Mouse (Mus musculus): ENCODE results near the gene Hspb6. TPM values are rescaled to one million over a fixed set of nuclear protein-coding genes. Genes with fewer than 3 reads are reported as not detected.

Hspb6 gene
- polyA plus RNA-seq, 1 experiment, result 64.2 TPM

- H3K27ac ChIP-seq (replicated peaks; ENCODE audit: low read depth, low read length), result no peak within 1 kb of the TSS
- H3K4me1 ChIP-seq (ENCODE audit: control insufficient read depth, insufficient read depth, insufficient read length, low read length), result no peaks in the 10 kb centered on the region
- peak within 1 kb of the TSS; percentile 70 for H3K4me3 ChIP-seq (ENCODE audit: insufficient read depth, low read depth, low read length)
These were observed 17.1 kb upstream of the Hspb6 start, which contains the start of gene Arhgap33 for GRCm38 (mm10) chr7:30534633-30535577. Arhgap33 (minus strand) TSS chr7:30535060.

- no peaks in the 10 kb centered on the region for H3K4me1 ChIP-seq (ENCODE audit: control insufficient read depth, insufficient read depth, insufficient read length, low read length)
- no peak overlapping the region for H3K4me3 ChIP-seq (ENCODE audit: insufficient read depth, low read depth, low read length)
- H3K27ac ChIP-seq (replicated peaks; ENCODE audit: low read depth, low read length), result no peak overlapping the region
These were observed 11.4 kb upstream of the Hspb6 start for GRCm38 (mm10) chr7:30540572-30540971.

DNA sequence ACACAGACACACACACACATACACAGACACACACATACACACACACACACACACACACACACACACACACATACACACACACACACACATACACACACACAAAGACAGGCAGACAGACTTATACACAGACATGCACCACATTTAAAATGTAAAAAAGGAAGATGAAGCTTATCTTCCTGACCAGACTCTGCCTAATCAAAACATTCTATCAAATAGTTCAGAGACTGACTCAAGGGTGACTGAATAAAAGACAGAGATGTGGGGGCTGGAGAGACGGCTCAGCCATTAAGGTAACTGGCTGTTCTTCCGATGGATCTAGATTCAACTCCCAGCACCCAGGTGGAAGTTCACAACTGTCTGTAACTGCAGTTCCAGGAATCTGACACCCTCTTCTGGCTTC is 7.7 kb upstream of the Hspb6 start:
- Histone ChIP-seq H3K4me3 (ENCODE audit: insufficient read depth, low read depth, low read length) (no peak overlapping the region), H3K4me1 (ENCODE audit: control insufficient read depth, insufficient read depth, insufficient read length, low read length) (no peaks in the 10 kb centered on the region), H3K27ac (replicated peaks; ENCODE audit: low read depth, low read length) (no peak overlapping the region)

DNA sequence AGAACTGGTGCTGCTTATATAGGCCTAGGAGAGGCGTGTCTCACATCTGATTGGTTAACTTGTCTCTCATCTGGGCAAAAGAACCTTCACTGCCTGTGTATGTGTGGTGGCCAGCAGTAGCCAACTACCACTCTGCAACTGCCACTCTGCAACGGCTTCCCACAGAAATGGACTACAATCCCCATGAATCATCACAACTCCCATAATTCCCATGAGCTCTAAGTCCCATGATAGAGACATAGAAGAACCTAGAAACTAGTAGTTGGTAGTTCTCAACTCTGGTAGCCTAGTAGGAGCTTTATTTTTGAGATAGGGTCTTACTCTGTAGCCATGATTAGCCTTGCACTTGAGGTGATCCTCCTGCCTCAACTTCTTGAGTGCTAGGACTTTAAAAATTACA is 2.1 kb upstream of the Hspb6 start:
- H3K27ac ChIP-seq (replicated peaks; ENCODE audit: low read depth, low read length), result no peak overlapping the region
- H3K4me3 ChIP-seq (ENCODE audit: insufficient read depth, low read depth, low read length), result no peak overlapping the region
- peaks cover 3% of the 10 kb centered on the region for H3K4me1 ChIP-seq (ENCODE audit: control insufficient read depth, insufficient read depth, insufficient read length, low read length)

DNA sequence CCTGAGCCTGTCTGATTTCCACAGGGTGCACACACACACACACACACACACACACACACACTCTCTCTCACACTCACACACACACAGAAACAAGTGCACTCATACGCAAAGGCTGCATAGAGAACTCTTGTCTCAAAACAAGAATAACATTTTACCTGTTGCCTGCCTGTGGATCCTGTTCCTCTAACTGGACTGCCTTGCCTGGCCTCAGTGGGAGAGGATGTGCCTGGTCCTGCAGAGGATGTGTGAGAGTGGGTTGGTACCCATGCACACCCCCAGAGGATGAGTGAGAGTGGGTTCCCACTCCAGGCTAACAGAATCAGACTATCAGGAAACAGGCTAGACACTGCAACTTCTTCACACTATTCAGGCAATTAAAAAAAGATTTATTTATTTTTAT is 1.4 kb upstream of the Hspb6 start:
- Histone ChIP-seq H3K4me3 (ENCODE audit: insufficient read depth, low read depth, low read length) (no peak overlapping the region), H3K4me1 (ENCODE audit: control insufficient read depth, insufficient read depth, insufficient read length, low read length) (peaks cover 3% of the 10 kb centered on the region), H3K27ac (replicated peaks; ENCODE audit: low read depth, low read length) (no peak overlapping the region)

DNA sequence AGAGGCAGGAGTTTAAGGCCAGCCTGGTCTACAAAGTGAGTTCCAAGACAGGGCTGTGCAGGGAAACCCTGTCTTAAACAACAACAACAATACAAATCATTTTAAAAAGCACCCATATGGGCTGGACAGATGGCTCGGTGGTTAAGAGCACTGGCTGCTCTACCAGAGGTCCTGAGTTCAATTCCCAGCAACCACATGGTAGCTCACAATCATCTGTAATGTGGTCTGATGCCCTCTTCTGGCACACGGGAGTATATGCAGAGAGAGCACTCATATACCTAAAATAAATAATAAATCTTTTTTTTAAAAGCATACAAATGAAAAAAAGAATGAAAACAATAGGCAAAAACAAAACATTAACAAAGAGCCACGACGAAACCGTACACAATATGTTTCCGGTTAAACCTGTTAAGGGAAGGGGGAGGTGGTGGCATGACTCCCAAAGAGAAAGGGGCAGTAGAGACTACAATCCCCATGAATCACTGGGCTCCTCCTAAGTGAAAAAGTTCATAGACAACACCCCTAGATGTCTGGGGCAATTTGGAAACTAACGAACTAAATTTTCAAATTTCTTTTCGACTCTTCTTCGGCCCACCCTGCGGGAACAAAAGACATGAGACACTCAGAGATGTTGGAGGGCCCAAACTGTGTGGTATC is 405 bp upstream of the Hspb6 start:
- peak overlapping the region; percentile 72 for H3K4me3 ChIP-seq (ENCODE audit: insufficient read depth, low read depth, low read length)
- peak overlapping the region; percentile 86 for H3K27ac ChIP-seq (replicated peaks; ENCODE audit: low read depth, low read length)
- H3K4me1 ChIP-seq (ENCODE audit: control insufficient read depth, insufficient read depth, insufficient read length, low read length), result peaks cover 3% of the 10 kb centered on the region

DNA sequence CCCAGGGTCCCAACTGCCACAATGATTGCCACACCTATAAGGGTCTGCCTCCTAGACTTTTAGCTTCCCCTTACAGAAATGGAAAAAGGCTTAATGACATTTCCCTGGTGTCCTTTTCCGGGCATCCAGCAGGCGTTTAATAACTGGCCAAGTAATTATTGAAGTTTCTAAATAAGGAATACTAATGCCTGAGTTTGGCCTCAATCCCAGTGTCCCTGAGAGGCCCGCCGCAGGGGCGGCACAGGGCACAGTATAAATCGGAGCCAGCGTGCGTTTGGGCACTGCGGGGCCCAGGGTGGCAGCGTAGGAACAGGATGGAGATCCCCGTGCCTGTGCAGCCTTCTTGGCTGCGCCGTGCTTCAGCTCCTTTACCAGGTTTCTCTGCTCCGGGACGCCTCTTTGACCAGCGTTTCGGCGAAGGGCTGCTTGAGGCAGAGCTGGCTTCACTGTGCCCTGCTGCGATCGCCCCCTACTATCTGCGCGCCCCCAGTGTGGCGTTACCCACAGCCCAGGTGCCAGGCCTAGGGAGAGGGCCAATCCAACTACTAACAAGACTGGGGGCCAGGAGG is 1.1 kb downstream of the Hspb6 start:
- peaks cover 3% of the 10 kb centered on the region for H3K4me1 ChIP-seq (ENCODE audit: control insufficient read depth, insufficient read depth, insufficient read length, low read length)
- H3K4me3 ChIP-seq (ENCODE audit: insufficient read depth, low read depth, low read length), result peak overlapping the region; percentile 63
- peak overlapping the region; percentile 87 for H3K27ac ChIP-seq (replicated peaks; ENCODE audit: low read depth, low read length)

DNA sequence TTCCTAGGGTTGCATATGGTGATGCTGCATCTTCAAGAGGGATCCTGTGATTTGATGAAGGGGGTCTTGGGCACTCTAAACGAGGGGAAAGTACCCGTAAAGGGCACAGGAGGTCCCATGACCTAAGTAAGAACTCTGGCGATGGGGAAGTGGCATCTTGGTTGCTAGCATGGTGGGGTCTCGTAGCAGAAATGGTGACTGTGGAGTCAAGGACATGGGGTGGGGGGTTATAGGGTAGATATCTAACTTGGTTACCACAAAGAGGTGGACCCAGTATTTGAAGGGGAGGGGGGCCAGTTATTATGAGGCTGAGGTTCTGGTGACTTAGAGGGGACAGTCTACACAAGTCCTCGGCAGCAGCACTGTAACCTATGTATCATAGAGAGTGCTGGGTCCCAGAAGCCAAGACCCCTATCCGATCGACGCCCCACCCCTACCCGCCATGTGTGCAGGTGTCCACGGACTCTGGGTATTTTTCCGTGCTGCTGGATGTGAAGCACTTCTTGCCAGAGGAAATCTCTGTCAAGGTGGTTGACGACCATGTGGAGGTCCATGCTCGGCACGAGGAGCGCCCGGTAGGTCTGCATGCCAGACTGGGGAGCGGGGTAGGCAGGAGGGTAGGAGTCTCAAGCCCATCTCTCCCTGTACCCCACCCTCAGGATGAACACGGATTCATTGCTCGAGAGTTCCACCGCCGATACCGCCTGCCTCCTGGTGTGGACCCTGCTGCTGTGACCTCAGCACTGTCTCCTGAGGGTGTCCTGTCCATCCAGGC is 2.0 kb downstream of the Hspb6 start:
- H3K4me1 ChIP-seq (ENCODE audit: control insufficient read depth, insufficient read depth, insufficient read length, low read length), result peaks cover 7% of the 10 kb centered on the region
- peak overlapping the region; percentile 26; the same call in 1 of the 2 replicates for H3K27ac ChIP-seq (replicated peaks; ENCODE audit: low read depth, low read length)
- H3K4me3 ChIP-seq (ENCODE audit: insufficient read depth, low read depth, low read length), result peak overlapping the region; percentile 63

DNA sequence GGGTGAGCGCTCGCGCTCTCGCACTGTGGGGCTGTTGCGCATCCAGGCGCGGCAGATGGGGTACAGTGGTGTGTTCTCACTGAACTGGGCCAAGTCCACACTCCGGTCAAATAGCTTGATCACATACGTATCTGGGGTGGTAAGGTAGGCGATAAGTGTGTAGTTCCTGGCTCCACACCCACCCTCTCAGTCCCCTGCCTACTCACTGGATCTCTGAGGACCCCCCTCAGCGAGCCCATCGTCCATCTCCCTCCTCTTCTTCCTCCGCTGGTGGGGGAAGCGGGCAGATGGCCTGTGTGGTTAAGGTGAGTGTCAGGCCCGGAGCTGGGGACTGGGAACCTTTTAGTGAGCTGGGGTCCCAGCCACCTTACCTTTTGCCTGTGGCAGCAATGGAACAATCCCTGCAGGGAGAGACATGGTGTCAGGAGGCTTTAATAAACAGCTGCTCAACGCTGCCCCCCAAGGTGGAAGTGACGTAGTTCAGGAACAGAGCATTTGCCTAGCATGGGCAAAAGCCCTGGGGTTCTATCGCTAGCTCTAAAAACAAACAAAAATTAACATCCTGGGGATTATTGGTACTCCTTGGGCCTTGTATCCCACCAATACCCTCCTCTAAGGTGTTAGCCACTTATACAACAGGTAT is 5.0 kb downstream of the Hspb6 start:
- H3K4me3 ChIP-seq (ENCODE audit: insufficient read depth, low read depth, low read length), result no peak overlapping the region
- H3K4me1 ChIP-seq (ENCODE audit: control insufficient read depth, insufficient read depth, insufficient read length, low read length), result peaks cover 7% of the 10 kb centered on the region
- no peak overlapping the region for H3K27ac ChIP-seq (replicated peaks; ENCODE audit: low read depth, low read length)

- Histone ChIP-seq H3K4me3 (ENCODE audit: insufficient read depth, low read depth, low read length) (peak overlapping the region; percentile 66), H3K27ac (replicated peaks; ENCODE audit: low read depth, low read length) (peak overlapping the region; percentile 43), H3K4me1 (ENCODE audit: control insufficient read depth, insufficient read depth, insufficient read length, low read length) (peaks cover 7% of the 10 kb centered on the region)
These were observed 6.0 kb downstream of the Hspb6 start for GRCm38 (mm10) chr7:30557901-30558514.

DNA sequence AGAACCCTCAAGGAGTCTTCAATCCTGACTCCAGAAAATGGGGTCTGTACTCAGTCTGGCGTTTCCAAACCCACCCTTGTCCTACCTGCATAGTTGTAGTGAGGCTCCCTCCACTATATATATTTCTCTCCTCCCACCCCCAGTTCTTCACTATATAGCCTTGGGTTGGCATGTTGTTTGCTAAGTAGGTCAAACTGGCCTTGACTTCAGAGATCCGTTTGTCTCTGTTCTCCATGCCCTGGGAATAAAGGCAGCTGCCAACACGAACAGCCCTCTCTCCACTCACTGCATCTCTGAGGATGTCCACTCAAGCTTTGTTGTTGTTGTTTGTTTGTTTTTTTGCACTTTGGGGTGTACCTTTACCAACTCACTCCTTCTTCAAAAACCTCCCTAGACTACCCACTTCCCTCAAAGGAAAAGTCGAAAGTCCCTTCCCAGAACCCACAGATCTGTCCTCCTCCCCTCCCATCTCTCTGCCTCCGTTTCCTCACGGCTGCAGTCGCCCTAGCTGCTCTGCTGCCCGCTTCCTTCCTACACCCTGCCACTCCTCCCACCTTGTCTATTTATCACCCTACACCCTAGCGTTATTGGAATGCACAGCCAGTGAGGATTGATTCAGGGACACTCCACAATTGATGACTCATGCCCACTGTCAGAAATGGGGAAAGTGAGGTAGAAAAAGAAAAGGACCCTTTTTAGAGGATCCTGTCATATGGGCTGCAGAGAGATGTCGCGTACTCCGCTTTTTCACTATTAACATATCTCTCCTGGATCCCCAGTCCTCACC is 6.9 kb downstream of the Hspb6 start:
- Histone ChIP-seq H3K27ac (replicated peaks; ENCODE audit: low read depth, low read length) (peak overlapping the region; percentile 43), H3K4me1 (ENCODE audit: control insufficient read depth, insufficient read depth, insufficient read length, low read length) (peaks cover 5% of the 10 kb centered on the region; the same call in 1 of the 2 replicates), H3K4me3 (ENCODE audit: insufficient read depth, low read depth, low read length) (peak overlapping the region; percentile 66)

GRCm38 (mm10) chr7:30559443-30559954 is 7.5 kb downstream of the Hspb6 start, which contains the start of gene Lin37:
Lin37 (minus strand) TSS chr7:30559838.
- Histone ChIP-seq H3K27ac (replicated peaks; ENCODE audit: low read depth, low read length) (peak within 1 kb of the TSS; percentile 43), H3K4me3 (ENCODE audit: insufficient read depth, low read depth, low read length) (peak within 1 kb of the TSS; percentile 66), H3K4me1 (ENCODE audit: control insufficient read depth, insufficient read depth, insufficient read length, low read length) (0 out of 2 replicates have a peak, but pooled peaks cover 7% of the 10 kb centered on the region)

DNA sequence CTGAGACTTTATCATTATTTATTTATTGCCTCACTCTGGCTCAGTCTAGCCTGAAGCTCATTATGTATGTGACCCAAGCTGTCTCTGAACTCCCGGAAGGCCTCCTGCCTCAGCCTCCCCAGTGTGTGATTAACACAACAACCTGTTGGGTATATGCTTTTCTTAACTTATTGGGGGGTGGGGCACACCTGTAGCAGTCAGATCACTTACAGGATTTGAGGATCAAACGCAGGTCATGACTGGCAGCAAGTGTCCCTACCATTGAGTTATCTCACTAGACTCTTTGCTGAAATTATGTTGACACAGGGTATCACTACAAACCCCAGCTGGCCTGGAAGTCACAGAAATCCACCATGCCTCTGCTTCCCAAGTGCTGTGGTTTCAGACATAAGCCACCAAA is 8.3 kb downstream of the Hspb6 start:
- Histone ChIP-seq H3K4me1 (ENCODE audit: control insufficient read depth, insufficient read depth, insufficient read length, low read length) (0 out of 2 replicates have a peak, but pooled peaks cover 7% of the 10 kb centered on the region), H3K27ac (replicated peaks; ENCODE audit: low read depth, low read length) (no peak overlapping the region), H3K4me3 (ENCODE audit: insufficient read depth, low read depth, low read length) (no peak overlapping the region)

Measured in brown adipose tissue, adult 24 weeks (tissue).